Mouse (Mus musculus) left cerebral cortex, postnatal 25 days (tissue): ENCODE measurements around the gene Rcc1l. TPM values are rescaled to one million over a fixed set of nuclear protein-coding genes. Genes with fewer than 3 reads are reported as not detected.

Experiments used
- DNase-seq, 2 experiments: peaks; one replicate each; pipeline ENCODE4 v3.0.0; 2022; ENCODE audit warnings: low spot score in 2 of 2, mixed read lengths in 1 of 2
- intact Hi-C: fragments of 180-260 bp; cut with DNase I; formaldehyde crosslinking; loops from one replicate; pipeline ENCODE4 v1.15.1; 2025
- total RNA-seq, 2 experiments: library from RNA; stranded (reverse); gene quantifications; 2 replicates each; pipeline ENCODE4 v1.2.3; 2021

Rcc1l gene
- total RNA-seq, 2 experiments from 2014 or later: 15.2 to 17.2 TPM

- intact Hi-C loops: no loop called here
- DNase-seq: no peak
Measured at GRCm38 (mm10) chr5:134178536-134178935, 2.0 kb upstream of the Rcc1l start.

- no peak for DNase-seq
- intact Hi-C loops: no loop called here
Measured at GRCm38 (mm10) chr5:134175696-134176095, 878 bp downstream of the Rcc1l start.

GRCm38 (mm10) chr5:134173206-134173605, 3.4 kb downstream of the Rcc1l start:
- intact Hi-C loops: no loop called here
- no peak for DNase-seq

GRCm38 (mm10) chr5:134170167-134170566, 6.4 kb downstream of the Rcc1l start:
- intact Hi-C loops: no loop called here

GRCm38 (mm10) chr5:134169231-134169630, 7.3 kb downstream of the Rcc1l start:
- no peak for DNase-seq
- intact Hi-C loops: no loop called here

More at GRCm38 (mm10) chr5:134170167-134170566, 6.4 kb downstream of the Rcc1l start:
- DNase-seq: no peak

GRCm38 (mm10) chr5:134168033-134168432, 8.5 kb downstream of the Rcc1l start:
- no peak for DNase-seq
- intact Hi-C loops: no loop called here

GRCm38 (mm10) chr5:134166642-134167041, 9.9 kb downstream of the Rcc1l start:
- no peak for DNase-seq
- intact Hi-C loops: no loop called here

- intact Hi-C loops: no loop called here
- no peak for DNase-seq
Measured at GRCm38 (mm10) chr5:134164688-134165087, 11.9 kb downstream of the Rcc1l start.

GRCm38 (mm10) chr5:134155916-134156466, 20.6 kb downstream of the Rcc1l start:
- DNase-seq: no peak
- intact Hi-C loops: no loop called here

GRCm38 (mm10) chr5:134151895-134152294, 24.7 kb downstream of the Rcc1l start:
- no peak for DNase-seq
- intact Hi-C loops: no loop called here

GRCm38 (mm10) chr5:134148153-134148552, 28.4 kb downstream of the Rcc1l start:
- intact Hi-C loops: no loop called here
- DNase-seq: no peak

- DNase-seq: peak in 1 of 2 experiments; percentile 28
- intact Hi-C loops: no loop called here
Measured at GRCm38 (mm10) chr5:134147194-134147753, 29.3 kb downstream of the Rcc1l start.

GRCm38 (mm10) chr5:134144986-134145385, 31.6 kb downstream of the Rcc1l start:
- intact Hi-C loops: no loop called here
- DNase-seq: no peak

- intact Hi-C loops: no loop called here
- DNase-seq: no peak
Measured at GRCm38 (mm10) chr5:134142381-134142780, 34.2 kb downstream of the Rcc1l start.

GRCm38 (mm10) chr5:134141236-134141635, 35.3 kb downstream of the Rcc1l start:
- intact Hi-C loops: no loop called here
- DNase-seq: no peak

GRCm38 (mm10) chr5:134139429-134139828, 37.1 kb downstream of the Rcc1l start:
- intact Hi-C loops: no loop called here
- no peak for DNase-seq

- DNase-seq: no peak
- intact Hi-C loops: no loop called here
Measured at GRCm38 (mm10) chr5:134137933-134138332, 38.6 kb downstream of the Rcc1l start.

- intact Hi-C loops: no loop called here
- DNase-seq: no peak
Measured at GRCm38 (mm10) chr5:134136022-134136421, 40.6 kb downstream of the Rcc1l start.

- intact Hi-C loops: no loop called here
Measured at GRCm38 (mm10) chr5:134131586-134131985, 45.0 kb downstream of the Rcc1l start.

GRCm38 (mm10) chr5:134126232-134126631, 50.3 kb downstream of the Rcc1l start:
- intact Hi-C loops: no loop called here
- no peak for DNase-seq

More at GRCm38 (mm10) chr5:134131586-134131985, 45.0 kb downstream of the Rcc1l start:
- DNase-seq: no peak

- intact Hi-C loops: no loop called here
- no peak for DNase-seq
Measured at GRCm38 (mm10) chr5:134123846-134124245, 52.7 kb downstream of the Rcc1l start.

- intact Hi-C loops: no loop called here
- no peak for DNase-seq
Measured at GRCm38 (mm10) chr5:134121893-134122259, 54.7 kb downstream of the Rcc1l start.
